Comparison of ENCODE assay signal across 21 mouse cellular contexts in genomic region chr16:48899868-48900267, GRCm38 (mm10). TPM values are rescaled to one million over a fixed set of nuclear protein-coding genes. Genes with fewer than 3 reads are reported as not detected.
"Had no signal": no experiment of that assay in that cellular context is flagged by ENCODE, and none has a peak within 500 bp of the region (broad histone marks: within the 10 kb centered on the region; RNA-seq: fewer than 3 reads in every experiment).

No protein-coding gene starts in this region.

- ATAC-seq: liver, embryonic 12.5 days; midbrain, embryonic 13.5 days; midbrain, embryonic 15.5 days had no signal

- H3K27me3 ChIP-seq: liver, embryonic 12.5 days; midbrain, embryonic 13.5 days; midbrain, embryonic 15.5 days; stomach, embryonic 15.5 days had no signal

- H3K4me2 ChIP-seq: liver, embryonic 12.5 days; lung, embryonic 14.5 days; midbrain, embryonic 11.5 days; midbrain, embryonic 13.5 days; midbrain, embryonic 15.5 days; stomach, embryonic 15.5 days had no signal

- DNase-seq: lung, adult 18-20 months; lung, embryonic 14.5 days; lung, postnatal 10 days; lung, postnatal 4 days; right cerebral cortex, postnatal 14 days; thymus, adult 2 months; thymus, postnatal 25 days had no signal

- H3K9ac ChIP-seq: liver, embryonic 12.5 days; liver, embryonic 14.5 days; lung, embryonic 14.5 days; midbrain, embryonic 13.5 days; midbrain, embryonic 15.5 days; stomach, embryonic 15.5 days had no signal

- H3K4me1 ChIP-seq: liver, embryonic 12.5 days; midbrain, embryonic 13.5 days; midbrain, embryonic 15.5 days; stomach, embryonic 15.5 days had no signal

- H3K36me3 ChIP-seq: liver, embryonic 12.5 days; midbrain, embryonic 13.5 days; midbrain, embryonic 15.5 days; stomach, embryonic 15.5 days had no signal

- H3K27ac ChIP-seq: liver, embryonic 12.5 days; liver, embryonic 14.5 days; midbrain, embryonic 13.5 days; midbrain, embryonic 15.5 days; stomach, embryonic 15.5 days; stomach, postnatal 0 days had no signal

- H3K4me3 ChIP-seq: liver, embryonic 12.5 days; midbrain, embryonic 13.5 days; midbrain, embryonic 15.5 days; stomach, embryonic 15.5 days had no signal

- H3K9me3 ChIP-seq: liver, embryonic 12.5 days; midbrain, embryonic 13.5 days; midbrain, embryonic 15.5 days; stomach, embryonic 15.5 days had no signal

RNA-seq across cellular contexts. Expression of gene Retnlg, which starts 27.4 kb away (rescaled TPM):
- total RNA-seq: liver, adult 2 months; megakaryocyte-erythroid progenitor cell, adult 5-6 weeks; midbrain, postnatal 0 days had no signal
- polyA plus RNA-seq: lung, embryonic 14.5 days; midbrain, embryonic 11.5 days; midbrain, embryonic 15.5 days; testis, adult 2 months had no signal

RNA-seq across cellular contexts. Expression of gene Retnla, which starts 57.5 kb away (rescaled TPM):
- total RNA-seq: megakaryocyte, adult 5-6 weeks; megakaryocyte-erythroid progenitor cell, adult 5-6 weeks; midbrain, postnatal 0 days; neutrophil, adult 5-6 weeks had no signal
- polyA plus RNA-seq: liver, adult 2 months; liver, embryonic 12.5 days; liver, embryonic 14.5 days; liver, embryonic 16.5 days; midbrain, embryonic 11.5 days; midbrain, embryonic 13.5 days; midbrain, embryonic 15.5 days; midbrain, postnatal 0 days; stomach, embryonic 15.5 days; stomach, postnatal 0 days had no signal
